Mouse (Mus musculus): ENCODE data around the gene Snapc2. TPM values are rescaled to one million over a fixed set of nuclear protein-coding genes. Genes with fewer than 3 reads are reported as not detected.

Gene Snapc2
- polyA plus RNA-seq, 1 experiment from 2014 or later = 45.0 TPM

DNA sequence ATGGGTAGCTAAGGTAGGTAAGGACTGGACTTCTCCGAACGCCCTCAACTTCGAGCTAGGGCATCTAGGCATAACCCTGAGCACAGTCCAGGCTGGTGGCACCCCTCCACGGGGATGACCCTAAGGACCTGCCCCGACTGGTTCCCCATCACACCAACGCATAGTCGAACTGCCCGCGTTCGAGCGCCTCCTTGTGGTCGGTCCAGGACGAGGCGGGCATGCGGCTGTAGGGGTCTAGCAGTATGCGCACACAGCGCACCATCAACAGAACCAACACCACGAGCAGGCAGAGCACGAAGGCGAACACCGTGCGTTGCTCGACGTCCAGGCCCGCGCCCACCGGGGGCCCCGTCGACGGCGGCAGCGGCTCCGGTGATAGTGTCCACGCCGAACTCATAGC, 5.4 kb downstream of the Snapc2 start:
- Histone ChIP-seq H3K9me3 (ENCODE audit: control insufficient read depth, low read length) (no peaks in the 10 kb centered on the region), H3K36me3 (ENCODE audit: control insufficient read depth, insufficient read depth, low read length) (peaks cover 70% of the 10 kb centered on the region), H3K4me1 (ENCODE audit: control insufficient read depth, insufficient read depth, low read length) (peaks cover 13% of the 10 kb centered on the region; the same call in 1 of the 2 replicates), H3K4me2 (ENCODE audit: low read depth, low read length) (peak overlapping the region; percentile 75), H3K27me3 (replicated peaks; ENCODE audit: control insufficient read depth, insufficient read depth, low read length) (no peaks in the 10 kb centered on the region), H3K4me3 (ENCODE audit: low read depth, low read length) (peak overlapping the region; percentile 78), H3K27ac (replicated peaks; ENCODE audit: low read depth, low read length) (peak overlapping the region; percentile 86), H3K9ac (ENCODE audit: low read depth, low read length) (peak overlapping the region; percentile 82)
- 2% methylated on average over 19 of the region's 35 CpGs for WGBS
- DNase-seq (ENCODE audit: low spot score) = peak; percentile 80
- peak; percentile 69 for ATAC-seq (ENCODE audit: low read depth)

DNA sequence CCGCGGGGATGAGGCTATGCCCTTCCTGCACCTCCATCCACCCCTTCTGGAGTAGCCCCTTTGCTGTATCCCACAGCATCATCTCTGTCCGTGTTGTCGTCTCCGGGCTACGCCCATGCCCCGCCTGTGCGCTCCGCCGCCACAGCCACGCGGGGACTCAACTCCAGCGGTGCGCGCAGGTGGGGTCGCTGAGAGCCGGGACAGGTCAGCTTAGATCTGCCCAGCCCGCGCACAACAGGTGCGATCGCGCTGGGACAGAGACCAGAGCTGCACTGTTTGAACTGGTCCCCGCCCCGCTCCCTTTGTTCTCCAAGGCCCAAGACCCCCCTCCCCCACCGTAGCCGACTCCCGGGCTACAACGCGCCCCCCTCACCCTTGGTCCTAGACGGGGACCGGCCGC, 5.8 kb downstream of the Snapc2 start:
- H3K9me3 ChIP-seq (ENCODE audit: control insufficient read depth, low read length) = no peaks in the 10 kb centered on the region
- peak; percentile 65 for ATAC-seq (ENCODE audit: low read depth)
- WGBS = 0% methylated on average over 25 of the region's 32 CpGs
- peak overlapping the region; percentile 75 for H3K4me2 ChIP-seq (ENCODE audit: low read depth, low read length)
- peaks cover 13% of the 10 kb centered on the region; the same call in 1 of the 2 replicates for H3K4me1 ChIP-seq (ENCODE audit: control insufficient read depth, insufficient read depth, low read length)
- DNase-seq (ENCODE audit: low spot score) = peak; percentile 74
- peak overlapping the region; percentile 82 for H3K9ac ChIP-seq (ENCODE audit: low read depth, low read length)
- H3K36me3 ChIP-seq (ENCODE audit: control insufficient read depth, insufficient read depth, low read length) = peaks cover 74% of the 10 kb centered on the region
- H3K4me3 ChIP-seq (ENCODE audit: low read depth, low read length) = peak overlapping the region; percentile 78
- no peaks in the 10 kb centered on the region for H3K27me3 ChIP-seq (replicated peaks; ENCODE audit: control insufficient read depth, insufficient read depth, low read length)
- H3K27ac ChIP-seq (replicated peaks; ENCODE audit: low read depth, low read length) = peak overlapping the region; percentile 86

DNA sequence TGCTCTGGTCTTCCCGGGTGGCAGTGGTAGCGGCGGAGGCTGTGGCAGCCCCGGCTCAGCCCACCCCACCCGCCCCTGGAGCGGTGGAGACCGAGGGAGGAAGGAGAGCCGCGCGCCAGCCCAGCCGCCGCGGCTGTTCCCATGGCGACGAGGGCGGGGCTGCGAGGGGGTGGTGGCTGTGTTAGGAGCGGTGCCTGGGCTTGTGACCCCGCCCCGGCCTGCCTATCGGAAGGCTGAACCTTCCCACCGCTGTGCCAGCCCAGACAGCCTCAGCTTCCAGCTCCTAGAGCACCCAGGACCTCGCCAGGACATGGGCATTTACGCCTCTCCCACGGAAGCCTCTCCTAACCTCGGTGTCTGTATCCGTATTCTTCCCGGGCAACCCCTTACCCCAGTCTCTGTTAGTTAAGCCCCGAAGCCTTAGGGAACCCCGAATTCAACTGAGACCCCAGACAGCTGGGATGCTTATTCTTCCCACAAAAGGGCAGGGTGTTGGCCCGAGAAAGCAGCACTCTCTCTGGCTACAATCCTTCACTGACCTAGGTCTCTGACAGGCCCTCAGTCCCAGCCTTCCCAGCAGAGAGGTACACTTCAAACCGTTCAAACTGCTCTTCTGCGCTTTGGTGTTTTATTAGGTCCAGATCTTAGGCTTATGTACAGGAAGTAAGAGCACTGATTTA, 6.4 kb downstream of the Snapc2 start, which contains the start of gene Ctxn1:
TSS of gene Ctxn1 (minus strand) at position 150 of the 680 bp plus-strand sequence.
- Histone ChIP-seq H3K4me2 (ENCODE audit: low read depth, low read length) (peak within 1 kb of the TSS; percentile 75), H3K4me1 (ENCODE audit: control insufficient read depth, insufficient read depth, low read length) (peaks cover 7% of the 10 kb centered on the region; the same call in 1 of the 2 replicates), H3K36me3 (ENCODE audit: control insufficient read depth, insufficient read depth, low read length) (peaks cover 77% of the 10 kb centered on the region), H3K9ac (ENCODE audit: low read depth, low read length) (peak within 1 kb of the TSS; percentile 82), H3K27ac (replicated peaks; ENCODE audit: low read depth, low read length) (peak within 1 kb of the TSS; percentile 86), H3K9me3 (ENCODE audit: control insufficient read depth, low read length) (no peaks in the 10 kb centered on the region), H3K27me3 (replicated peaks; ENCODE audit: control insufficient read depth, insufficient read depth, low read length) (no peaks in the 10 kb centered on the region), H3K4me3 (ENCODE audit: low read depth, low read length) (peak within 1 kb of the TSS; percentile 78)
- DNase-seq (ENCODE audit: low spot score) (peak; percentile 96), ATAC-seq (ENCODE audit: low read depth) (peak; percentile 94)
- WGBS = 10% methylated on average over 15 of the region's 33 CpGs

DNA sequence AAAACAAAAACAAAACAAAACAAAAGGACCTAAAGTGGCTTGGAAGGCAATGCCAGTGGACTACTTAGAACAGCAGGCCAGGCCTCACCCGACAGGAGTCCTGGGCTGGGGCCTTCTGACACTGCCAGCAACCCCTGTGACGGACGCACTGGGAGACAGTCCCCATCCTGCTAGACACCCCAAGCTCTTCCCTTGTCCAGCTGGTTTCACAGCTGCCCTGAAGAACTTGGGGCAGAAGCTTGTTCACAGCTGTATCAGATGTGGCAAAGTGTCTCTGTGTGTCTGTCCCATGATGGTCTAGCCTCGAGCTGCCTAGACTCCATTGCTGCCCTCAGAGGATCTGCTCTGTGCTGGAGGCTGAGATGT, 6.9 kb downstream of the Snapc2 start:
- H3K27ac ChIP-seq (replicated peaks; ENCODE audit: low read depth, low read length) = peak overlapping the region; percentile 65; the same call in 1 of the 2 replicates

DNA sequence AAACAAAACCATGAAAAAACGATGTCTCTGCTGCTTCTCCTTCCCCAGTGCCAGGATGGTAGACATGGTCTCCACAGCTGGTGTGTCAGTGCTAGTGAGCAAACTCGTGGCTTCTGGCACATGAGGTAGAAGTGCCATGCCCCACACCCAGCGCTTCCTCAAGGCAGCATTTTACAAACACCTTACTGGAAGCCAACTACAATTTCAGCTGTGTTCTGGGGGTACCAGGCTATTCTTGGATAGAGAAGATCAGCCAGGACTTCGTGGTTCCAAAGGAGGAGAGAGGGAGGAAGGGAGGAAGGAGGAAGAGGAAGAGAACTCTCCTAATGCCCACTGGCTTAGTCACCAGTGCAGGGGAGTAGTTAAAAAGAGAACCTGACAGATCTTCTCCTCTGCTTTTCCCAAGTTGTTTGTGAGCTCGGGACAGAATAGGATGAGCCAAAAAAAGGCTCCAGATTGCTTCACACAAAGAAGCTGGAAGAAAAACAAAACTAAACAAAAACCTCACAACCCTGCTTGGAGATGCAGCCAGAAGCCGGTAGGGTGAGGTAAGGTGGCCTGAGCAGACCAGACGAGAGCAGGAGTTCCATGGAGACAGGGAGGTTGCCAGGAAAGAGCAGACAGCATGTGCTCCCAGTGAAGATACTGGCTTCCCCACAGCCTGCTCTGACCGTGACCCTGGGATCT, 10.4 kb downstream of the Snapc2 start:
- Histone ChIP-seq H3K36me3 (ENCODE audit: control insufficient read depth, insufficient read depth, low read length) (peaks cover 84% of the 10 kb centered on the region), H3K27me3 (replicated peaks; ENCODE audit: control insufficient read depth, insufficient read depth, low read length) (no peaks in the 10 kb centered on the region), H3K9ac (ENCODE audit: low read depth, low read length) (no peak overlapping the region), H3K4me2 (ENCODE audit: low read depth, low read length) (no peak overlapping the region), H3K9me3 (ENCODE audit: control insufficient read depth, low read length) (no peaks in the 10 kb centered on the region), H3K4me1 (ENCODE audit: control insufficient read depth, insufficient read depth, low read length) (0 out of 2 replicates have a peak, but pooled peaks cover 4% of the 10 kb centered on the region), H3K4me3 (ENCODE audit: low read depth, low read length) (no peak overlapping the region), H3K27ac (replicated peaks; ENCODE audit: low read depth, low read length) (no peak overlapping the region)
- WGBS = 86% methylated on average over 8 of the region's 8 CpGs
- ATAC-seq (ENCODE audit: low read depth) = no peak
- DNase-seq (ENCODE audit: low spot score) = no peak

More for the DNA sequence above, 6.9 kb downstream of the Snapc2 start:
- peak overlapping the region; percentile 75; the same call in 1 of the 2 replicates for H3K4me2 ChIP-seq (ENCODE audit: low read depth, low read length)
- peaks cover 75% of the 10 kb centered on the region for H3K36me3 ChIP-seq (ENCODE audit: control insufficient read depth, insufficient read depth, low read length)
- no peak overlapping the region for H3K4me3 ChIP-seq (ENCODE audit: low read depth, low read length)
- H3K27me3 ChIP-seq (replicated peaks; ENCODE audit: control insufficient read depth, insufficient read depth, low read length) = no peaks in the 10 kb centered on the region
- H3K9me3 ChIP-seq (ENCODE audit: control insufficient read depth, low read length) = no peaks in the 10 kb centered on the region
- peak overlapping the region; percentile 82; the same call in 1 of the 2 replicates for H3K9ac ChIP-seq (ENCODE audit: low read depth, low read length)
- DNase-seq (ENCODE audit: low spot score) (no peak), ATAC-seq (ENCODE audit: low read depth) (no peak)
- 77% methylated on average over 4 of the region's 4 CpGs for WGBS
- peaks cover 7% of the 10 kb centered on the region; the same call in 1 of the 2 replicates for H3K4me1 ChIP-seq (ENCODE audit: control insufficient read depth, insufficient read depth, low read length)

DNA sequence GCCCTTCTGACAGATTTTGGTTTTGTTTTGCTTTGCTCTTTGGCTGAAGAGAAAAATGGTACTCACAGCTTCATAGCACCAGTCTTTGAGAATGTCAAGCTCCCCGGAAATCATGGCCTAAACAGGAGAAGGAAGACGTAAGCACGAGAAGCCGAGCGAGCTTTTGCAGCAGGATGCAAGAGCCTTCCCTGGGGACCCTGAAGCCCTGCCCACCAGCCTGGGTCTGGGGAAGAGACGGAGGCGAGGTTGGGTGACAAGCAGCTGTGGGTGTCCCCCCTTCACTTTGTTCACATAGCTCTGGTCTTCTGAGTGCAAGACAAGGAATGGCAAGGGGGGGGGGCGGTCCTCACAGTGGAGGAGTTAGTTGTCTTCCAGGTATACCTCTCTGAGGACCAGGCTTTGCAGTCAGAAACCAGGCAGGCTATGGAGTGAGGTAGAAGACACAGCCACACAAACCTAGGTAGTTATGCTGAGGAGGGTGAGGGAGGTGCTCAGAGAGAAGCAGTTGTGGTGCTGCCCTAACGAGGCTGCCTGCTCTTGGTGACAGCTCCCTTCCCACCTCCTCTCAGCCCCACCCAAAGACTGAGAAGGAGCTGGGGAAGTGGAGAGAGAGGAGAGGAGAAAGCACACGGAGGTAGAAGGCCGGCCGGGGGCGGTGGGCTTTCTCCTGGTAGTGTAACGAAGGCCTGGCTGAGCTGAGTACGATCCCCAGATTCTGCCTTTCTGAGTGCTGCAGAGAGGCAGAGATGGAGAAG, 12.5 kb downstream of the Snapc2 start:
- Histone ChIP-seq H3K9ac (ENCODE audit: low read depth, low read length) (no peak overlapping the region), H3K27me3 (replicated peaks; ENCODE audit: control insufficient read depth, insufficient read depth, low read length) (no peaks in the 10 kb centered on the region), H3K9me3 (ENCODE audit: control insufficient read depth, low read length) (no peaks in the 10 kb centered on the region), H3K4me3 (ENCODE audit: low read depth, low read length) (no peak overlapping the region), H3K27ac (replicated peaks; ENCODE audit: low read depth, low read length) (no peak overlapping the region), H3K4me2 (ENCODE audit: low read depth, low read length) (no peak overlapping the region), H3K36me3 (ENCODE audit: control insufficient read depth, insufficient read depth, low read length) (peaks cover 97% of the 10 kb centered on the region), H3K4me1 (ENCODE audit: control insufficient read depth, insufficient read depth, low read length) (no peaks in the 10 kb centered on the region)
- 94% methylated on average over 14 of the region's 15 CpGs for WGBS
- ATAC-seq (ENCODE audit: low read depth) (no peak), DNase-seq (ENCODE audit: low spot score) (no peak)

DNA sequence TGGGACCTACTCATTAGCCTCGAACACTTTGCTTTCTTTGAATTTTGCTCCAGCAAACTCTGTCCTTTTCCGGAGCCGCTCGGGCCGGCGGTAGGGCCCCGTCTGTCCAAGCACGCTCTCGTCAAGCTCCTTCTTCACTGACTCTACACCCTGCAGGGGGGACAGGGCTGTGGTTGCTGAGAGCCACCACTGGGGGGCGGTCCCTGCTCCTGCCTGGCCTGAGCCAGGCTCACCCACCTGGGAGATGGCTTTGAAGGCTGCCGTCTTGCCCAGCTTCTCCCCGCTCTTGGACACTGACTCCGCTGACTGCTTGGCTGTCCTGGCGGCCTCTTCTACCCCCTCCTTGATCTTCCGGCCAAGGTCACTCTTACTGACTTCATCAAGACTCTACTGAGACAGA, 14.7 kb downstream of the Snapc2 start:
- H3K4me3 ChIP-seq (ENCODE audit: low read depth, low read length) = no peak overlapping the region
- H3K4me2 ChIP-seq (ENCODE audit: low read depth, low read length) = no peak overlapping the region
- no peaks in the 10 kb centered on the region for H3K9me3 ChIP-seq (ENCODE audit: control insufficient read depth, low read length)
- peak; percentile 58; the same call in 1 of the 2 replicates for ATAC-seq (ENCODE audit: low read depth)
- H3K27ac ChIP-seq (replicated peaks; ENCODE audit: low read depth, low read length) = no peak overlapping the region
- peaks cover 90% of the 10 kb centered on the region for H3K36me3 ChIP-seq (ENCODE audit: control insufficient read depth, insufficient read depth, low read length)
- no peak for DNase-seq (ENCODE audit: low spot score)
- H3K27me3 ChIP-seq (replicated peaks; ENCODE audit: control insufficient read depth, insufficient read depth, low read length) = no peaks in the 10 kb centered on the region
- WGBS = 78% methylated on average over 15 of the region's 15 CpGs
- no peaks in the 10 kb centered on the region for H3K4me1 ChIP-seq (ENCODE audit: control insufficient read depth, insufficient read depth, low read length)
- no peak overlapping the region for H3K9ac ChIP-seq (ENCODE audit: low read depth, low read length)

DNA sequence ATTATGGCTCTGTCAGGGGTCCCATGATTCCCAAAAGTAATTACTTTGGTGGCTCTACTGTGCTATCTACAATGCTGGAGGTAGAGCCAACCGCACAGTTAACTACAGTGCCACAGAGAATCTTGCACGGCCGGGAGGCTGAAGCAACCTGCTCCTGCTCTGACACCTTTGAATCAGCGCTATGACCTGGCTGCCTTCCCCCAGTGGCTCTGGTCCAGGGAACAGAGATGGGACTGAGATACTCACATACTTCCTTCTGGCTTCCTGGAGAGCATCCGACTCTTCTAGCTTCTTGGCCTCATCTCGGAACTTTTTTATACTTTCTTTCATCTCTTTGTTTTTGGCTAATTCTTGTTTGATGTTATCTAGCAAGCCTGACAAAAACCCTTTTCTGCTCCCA, 16.7 kb downstream of the Snapc2 start:
- 90% methylated on average over 6 of the region's 6 CpGs for WGBS
- Histone ChIP-seq H3K27me3 (replicated peaks; ENCODE audit: control insufficient read depth, insufficient read depth, low read length) (no peaks in the 10 kb centered on the region), H3K9me3 (ENCODE audit: control insufficient read depth, low read length) (no peaks in the 10 kb centered on the region), H3K9ac (ENCODE audit: low read depth, low read length) (no peak overlapping the region), H3K4me1 (ENCODE audit: control insufficient read depth, insufficient read depth, low read length) (no peaks in the 10 kb centered on the region; the same call in 1 of the 2 replicates), H3K27ac (replicated peaks; ENCODE audit: low read depth, low read length) (no peak overlapping the region), H3K36me3 (ENCODE audit: control insufficient read depth, insufficient read depth, low read length) (peaks cover 83% of the 10 kb centered on the region), H3K4me3 (ENCODE audit: low read depth, low read length) (no peak overlapping the region), H3K4me2 (ENCODE audit: low read depth, low read length) (no peak overlapping the region)
- DNase-seq (ENCODE audit: low spot score) = no peak
- no peak for ATAC-seq (ENCODE audit: low read depth)

Measured in embryonic facial prominence, embryonic 14.5 days (tissue).